Mouse (Mus musculus) megakaryocyte, embryonic 14.5 days (primary cell): Measurements from ENCODE around the gene L3mbtl4.

ENCODE experiments used
- FLI1 ChIP-seq: IDR thresholded peaks from 2 replicates; pipeline ENCODE4 v1.6.1; 2012; ENCODE audit warnings: low read length, inconsistent platforms, mixed read lengths
- GATA1 ChIP-seq: IDR thresholded peaks from 3 replicates; pipeline ENCODE4 v1.6.1; 2012; ENCODE audit warnings: mixed read lengths, low read length, inconsistent platforms, borderline replicate concordance

DNA sequence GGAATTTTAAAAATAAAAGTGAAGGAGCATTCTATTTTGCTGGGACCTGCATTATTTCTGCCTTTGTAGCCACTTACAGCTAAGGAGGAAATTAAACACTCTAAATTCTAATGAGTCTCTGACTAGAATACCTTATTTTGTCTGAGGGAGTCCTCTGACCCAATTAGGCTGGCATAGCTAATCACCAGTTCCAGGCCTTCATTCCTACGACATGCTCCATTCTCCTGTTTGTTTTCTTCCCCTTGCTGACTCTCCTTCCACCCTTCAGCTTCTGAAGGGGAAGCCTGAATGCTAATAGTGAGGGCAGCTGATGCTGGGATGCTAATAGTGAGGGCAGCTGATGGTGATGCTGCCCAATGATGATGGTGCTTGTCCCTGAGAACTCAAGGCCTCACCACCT lies 286.7 kb downstream of the L3mbtl4 start:
- TF ChIP-seq GATA1 (no peak), FLI1 (no peak)
